Mouse (Mus musculus) forebrain, embryonic 15.5 days (tissue): Measurements from ENCODE around the gene Neurl1b. TPM values are rescaled to one million over a fixed set of nuclear protein-coding genes. Genes with fewer than 3 reads are reported as not detected.

Experiments used
- ATAC-seq: fragments of 200-750 bp; cut with Nextera tagmentation; replicated peaks from 2 replicates; pipeline ENCODE4 v1.8.0; 2017; ENCODE audit warnings: mild to moderate bottlenecking, moderate TSS enrichment, moderate library complexity
- H3K27ac ChIP-seq: fragments of 300-500 bp; sonication (generic); replicated peaks from 2 replicates; pipeline ENCODE4 v1.5.1; 2015; ENCODE audit warnings: mild to moderate bottlenecking, inconsistent platforms
- H3K27me3 ChIP-seq: fragments of 300-500 bp; sonication (generic); 2 replicates; pipeline ENCODE4 v1.6.1; 2015; ENCODE audit warnings: inconsistent platforms
- H3K36me3 ChIP-seq: fragments of 300-500 bp; sonication (generic); 2 replicates; pipeline ENCODE4 v1.6.1; 2015; ENCODE audit warnings: mild to moderate bottlenecking, inconsistent platforms
- H3K4me1 ChIP-seq: fragments of 300-500 bp; sonication (generic); 2 replicates; pipeline ENCODE4 v1.6.1; 2015; ENCODE audit warnings: inconsistent platforms
- H3K4me2 ChIP-seq: fragments of 300-500 bp; sonication (generic); replicated peaks from 2 replicates; pipeline ENCODE4 v1.6.1; 2015; ENCODE audit warnings: mild to moderate bottlenecking, inconsistent platforms
- H3K4me3 ChIP-seq: fragments of 300-500 bp; sonication (generic); 2 replicates; pipeline ENCODE4 v1.5.1; 2015; ENCODE audit warnings: mild to moderate bottlenecking, inconsistent platforms
- H3K9ac ChIP-seq: fragments of 300-500 bp; sonication (generic); replicated peaks from 2 replicates; pipeline ENCODE4 v1.6.1; 2015; ENCODE audit warnings: mild to moderate bottlenecking, inconsistent platforms
- H3K9me3 ChIP-seq: fragments of 300-500 bp; sonication (generic); 2 replicates; pipeline ENCODE4 v1.6.1; 2016; ENCODE audit warnings: inconsistent platforms
- WGBS: fragments of 180-500 bp; shearing (Covaris S2); methylation state at CpG from one replicate; pipeline ENCODE4 v1.1.7; 2015; ENCODE audit warnings: mixed read lengths; 5-methylcytosine and 5-hydroxymethylcytosine counted together
- polyA plus RNA-seq: library from polyadenylated mRNA; unstranded; fragments of >200 nt; fragmentation: Nextera tagmentation; extraction: Ambion mirVana; gene quantifications from 2 replicates; pipeline ENCODE4 v1.2.1, GENCODE M21; 2015

Neurl1b gene
- polyA plus RNA-seq, 1 experiment from 2014 or later = 2.7 TPM

DNA sequence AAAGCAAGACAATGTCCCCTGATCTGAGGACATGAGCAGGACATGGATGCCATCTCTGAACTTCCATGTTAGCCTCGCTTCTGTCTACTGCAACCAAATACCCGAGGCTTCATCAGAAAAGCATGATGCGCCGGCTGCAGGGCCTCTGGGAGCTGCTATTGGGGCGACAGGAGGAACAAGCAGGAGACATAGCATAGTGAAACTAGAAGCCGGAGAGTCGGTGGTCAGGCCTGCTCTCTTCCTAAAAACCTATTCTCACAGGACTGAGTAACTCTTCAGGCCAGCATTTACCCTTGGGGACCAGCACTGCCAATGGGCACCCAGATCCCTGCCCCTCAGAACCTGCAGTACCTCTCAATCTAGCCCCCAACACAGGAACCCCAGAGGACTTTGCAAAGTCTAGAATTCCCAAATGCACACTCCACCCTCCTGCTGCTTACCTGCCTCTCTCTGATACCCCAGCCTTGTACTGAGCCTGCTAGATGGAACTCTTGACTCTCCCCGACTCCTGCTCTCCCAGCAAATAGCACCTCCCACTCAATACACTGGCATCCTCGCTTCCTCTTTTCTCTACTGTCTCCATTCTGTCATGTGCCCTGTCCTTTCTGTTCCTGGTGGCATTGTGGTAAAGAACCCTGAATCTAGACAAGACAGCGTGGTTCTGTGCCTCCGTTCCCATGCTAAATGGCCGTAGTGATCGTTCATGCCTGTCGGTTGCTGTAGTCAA, 22.6 kb downstream of the Neurl1b start:
- 91% methylated on average over 14 of the region's 14 CpGs for WGBS
- H3K36me3 ChIP-seq = peaks cover 8% of the 10 kb centered on the region; the same call in 1 of the 2 replicates
- no peaks in the 10 kb centered on the region for H3K9me3 ChIP-seq
- no peak for ATAC-seq
- no peak overlapping the region for H3K4me3 ChIP-seq
- H3K27me3 ChIP-seq = peaks cover 31% of the 10 kb centered on the region
- no peak overlapping the region for H3K9ac ChIP-seq
- peaks cover 6% of the 10 kb centered on the region; the same call in 1 of the 2 replicates for H3K4me1 ChIP-seq
- H3K4me2 ChIP-seq = no peak overlapping the region
- H3K27ac ChIP-seq = no peak overlapping the region

DNA sequence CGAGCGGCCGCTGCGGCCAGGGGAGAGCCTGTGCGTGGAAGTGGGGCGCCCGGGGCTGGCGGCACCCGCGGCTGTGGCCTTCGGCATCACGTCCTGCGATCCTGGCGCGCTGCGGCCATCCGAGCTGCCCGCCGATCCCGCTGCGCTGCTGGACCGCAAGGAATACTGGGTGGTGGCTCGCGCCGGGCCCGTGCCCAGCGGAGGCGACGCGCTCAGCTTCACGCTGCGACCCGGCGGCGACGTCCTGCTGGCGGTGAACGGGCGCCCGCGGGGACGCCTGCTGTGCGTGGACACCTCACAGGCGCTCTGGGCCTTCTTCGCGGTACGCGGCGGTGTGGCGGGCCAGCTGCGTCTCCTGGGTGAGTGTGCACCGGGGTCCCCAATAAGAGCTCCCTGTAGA, 24.4 kb downstream of the Neurl1b start:
- peak overlapping the region; percentile 14 for H3K9ac ChIP-seq
- no peak for ATAC-seq
- 10% methylated on average over 52 of the region's 52 CpGs for WGBS

DNA sequence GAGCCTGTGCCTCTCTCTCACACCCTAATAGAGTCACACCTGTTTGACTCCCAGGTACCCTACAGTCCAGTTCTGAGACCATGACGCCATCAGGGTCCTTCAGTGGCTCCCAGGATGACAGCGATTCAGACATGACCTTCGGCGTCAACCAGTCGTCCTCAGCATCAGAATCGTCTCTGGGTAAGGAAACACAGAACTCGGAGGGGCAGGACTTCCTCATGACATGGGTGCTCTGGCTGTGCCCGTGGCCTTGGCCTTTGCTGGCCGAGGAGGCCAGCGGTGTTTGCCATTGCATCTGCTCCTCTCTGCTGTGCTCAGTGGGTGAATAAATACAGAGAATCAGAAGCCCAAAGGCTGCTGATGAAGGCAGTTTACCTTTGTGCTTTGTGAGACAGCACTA, 26.4 kb downstream of the Neurl1b start:
- H3K27ac ChIP-seq = no peak overlapping the region
- H3K27me3 ChIP-seq = peaks cover 31% of the 10 kb centered on the region
- no peak overlapping the region for H3K9ac ChIP-seq
- ATAC-seq = no peak
- H3K4me1 ChIP-seq = peaks cover 6% of the 10 kb centered on the region; the same call in 1 of the 2 replicates
- H3K36me3 ChIP-seq = peaks cover 10% of the 10 kb centered on the region
- 92% methylated on average over 10 of the region's 10 CpGs for WGBS
- no peak overlapping the region for H3K4me2 ChIP-seq
- no peaks in the 10 kb centered on the region for H3K9me3 ChIP-seq
- H3K4me3 ChIP-seq = no peak overlapping the region

More for the DNA sequence above, 24.4 kb downstream of the Neurl1b start:
- peak overlapping the region; percentile 43 for H3K4me2 ChIP-seq
- peak overlapping the region; percentile 29 for H3K4me3 ChIP-seq
- H3K4me1 ChIP-seq = peaks cover 6% of the 10 kb centered on the region; the same call in 1 of the 2 replicates
- peaks cover 31% of the 10 kb centered on the region for H3K27me3 ChIP-seq
- no peaks in the 10 kb centered on the region for H3K9me3 ChIP-seq
- H3K36me3 ChIP-seq = peaks cover 10% of the 10 kb centered on the region
- H3K27ac ChIP-seq = no peak overlapping the region

DNA sequence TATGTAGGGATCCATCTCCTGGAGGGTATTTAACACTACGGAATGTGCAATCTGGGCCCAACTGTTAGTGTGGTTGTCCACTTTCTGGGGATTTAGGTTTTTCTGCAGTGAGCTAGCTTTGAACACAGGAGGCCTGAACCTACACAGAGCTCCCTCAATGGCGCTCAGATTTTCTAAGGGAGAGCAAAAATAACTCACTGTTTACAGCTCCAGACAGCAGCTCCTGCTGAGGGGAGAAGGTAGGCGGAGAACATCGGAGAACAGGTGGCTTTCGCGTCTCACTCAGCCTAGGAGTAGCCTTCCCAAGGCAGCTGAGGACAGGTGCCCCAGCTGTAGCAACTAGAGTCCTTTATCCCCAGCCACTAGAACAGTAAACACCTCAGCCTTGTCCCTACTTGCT, 27.6 kb downstream of the Neurl1b start:
- H3K4me1 ChIP-seq = peaks cover 6% of the 10 kb centered on the region; the same call in 1 of the 2 replicates
- no peaks in the 10 kb centered on the region for H3K9me3 ChIP-seq
- H3K4me2 ChIP-seq = no peak overlapping the region
- H3K4me3 ChIP-seq = no peak overlapping the region
- no peak for ATAC-seq
- no peak overlapping the region for H3K9ac ChIP-seq
- H3K27me3 ChIP-seq = peaks cover 31% of the 10 kb centered on the region
- H3K27ac ChIP-seq = no peak overlapping the region
- 85% methylated on average over 6 of the region's 6 CpGs for WGBS
- H3K36me3 ChIP-seq = peaks cover 15% of the 10 kb centered on the region

DNA sequence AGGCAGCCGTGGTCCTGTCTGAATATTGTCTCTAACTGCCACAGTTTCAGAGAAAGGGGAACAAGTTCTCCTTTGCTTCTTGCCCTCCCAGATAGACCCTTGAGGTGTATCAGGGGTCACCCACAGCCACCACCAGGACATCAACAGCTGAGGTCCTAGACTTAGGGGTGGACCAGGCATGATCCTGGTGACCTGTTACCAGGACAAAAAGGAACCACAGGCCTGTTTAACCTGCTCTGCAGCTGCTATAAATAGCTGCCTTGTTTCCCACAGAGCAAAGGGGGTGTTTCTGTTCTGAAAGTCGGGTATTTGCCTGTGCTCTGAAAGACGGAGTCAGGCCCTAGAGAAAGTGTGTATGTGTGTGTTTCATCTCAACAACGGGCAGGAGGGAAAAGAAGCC, 29.2 kb downstream of the Neurl1b start:
- H3K9ac ChIP-seq = no peak overlapping the region
- peaks cover 15% of the 10 kb centered on the region for H3K36me3 ChIP-seq
- H3K27ac ChIP-seq = no peak overlapping the region
- no peaks in the 10 kb centered on the region for H3K9me3 ChIP-seq
- H3K4me1 ChIP-seq = peaks cover 3% of the 10 kb centered on the region; the same call in 1 of the 2 replicates
- peaks cover 15% of the 10 kb centered on the region; the same call in 1 of the 2 replicates for H3K27me3 ChIP-seq
- no peak overlapping the region for H3K4me2 ChIP-seq
- H3K4me3 ChIP-seq = no peak overlapping the region
- WGBS = 71% methylated on average over 4 of the region's 4 CpGs
- no peak for ATAC-seq

DNA sequence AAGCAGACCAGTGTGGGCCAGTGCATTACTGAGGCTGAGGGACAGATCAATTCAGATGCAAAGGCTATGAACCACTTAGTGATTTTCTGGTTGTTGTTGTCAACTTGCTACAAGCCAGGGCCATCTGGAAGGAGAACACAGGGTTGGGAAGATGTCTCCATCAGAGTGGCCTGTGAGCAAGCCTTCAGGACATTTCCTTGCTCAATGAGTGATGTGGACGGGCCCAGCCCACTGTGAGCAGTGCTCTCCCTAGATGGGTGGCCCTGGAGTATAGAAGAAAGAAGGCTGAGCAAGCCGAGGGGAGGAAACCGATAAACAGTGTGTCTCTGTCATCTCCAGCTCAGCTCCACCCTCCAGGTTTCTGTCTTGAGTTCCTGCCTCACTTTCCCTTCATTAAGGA, 34.8 kb downstream of the Neurl1b start:
- Histone ChIP-seq H3K36me3 (peaks cover 4% of the 10 kb centered on the region; the same call in 1 of the 2 replicates), H3K4me2 (no peak overlapping the region), H3K4me1 (no peaks in the 10 kb centered on the region), H3K27ac (no peak overlapping the region), H3K4me3 (no peak overlapping the region), H3K9ac (no peak overlapping the region), H3K9me3 (no peaks in the 10 kb centered on the region), H3K27me3 (no peaks in the 10 kb centered on the region)
- WGBS = 62% methylated on average over 3 of the region's 3 CpGs
- ATAC-seq = no peak

DNA sequence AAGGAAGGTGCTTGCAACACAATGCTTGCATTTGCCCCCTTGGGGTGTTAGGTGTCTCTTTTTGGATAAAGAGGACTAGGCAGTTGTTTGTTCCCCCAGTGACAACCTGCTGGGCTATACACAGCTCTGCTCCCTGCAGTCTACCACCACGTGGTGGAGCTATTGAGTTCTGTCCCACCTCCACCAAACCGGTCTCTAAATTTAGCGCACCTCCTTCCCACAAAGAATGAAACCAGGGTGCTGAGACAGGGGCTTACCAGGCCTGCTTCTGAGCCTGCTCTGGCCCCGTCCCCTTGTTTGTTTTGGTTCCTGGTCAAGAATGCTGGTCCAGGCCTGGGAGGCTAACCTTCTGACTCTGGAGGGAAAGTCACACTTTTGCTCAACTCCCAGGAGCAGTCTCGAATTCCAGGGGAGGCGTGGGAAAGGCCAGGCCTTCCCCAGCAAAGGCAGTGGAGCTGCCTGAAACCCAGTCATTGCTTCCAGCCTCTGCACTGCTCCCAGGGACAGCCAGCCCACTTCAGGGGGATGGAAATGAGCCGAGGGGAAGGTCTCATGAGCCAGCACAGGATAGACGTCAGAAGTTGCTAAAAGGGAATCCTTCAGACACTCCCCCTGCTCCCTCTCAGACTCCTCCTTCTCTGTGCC, 37.1 kb downstream of the Neurl1b start:
- H3K4me3 ChIP-seq = no peak overlapping the region
- WGBS = 35% methylated on average over 8 of the region's 8 CpGs
- H3K9me3 ChIP-seq = no peaks in the 10 kb centered on the region
- no peak overlapping the region for H3K27ac ChIP-seq
- no peak for ATAC-seq
- peaks cover 1% of the 10 kb centered on the region; the same call in 1 of the 2 replicates for H3K36me3 ChIP-seq
- no peak overlapping the region for H3K9ac ChIP-seq
- no peak overlapping the region for H3K4me2 ChIP-seq
- no peaks in the 10 kb centered on the region for H3K4me1 ChIP-seq
- no peaks in the 10 kb centered on the region for H3K27me3 ChIP-seq

DNA sequence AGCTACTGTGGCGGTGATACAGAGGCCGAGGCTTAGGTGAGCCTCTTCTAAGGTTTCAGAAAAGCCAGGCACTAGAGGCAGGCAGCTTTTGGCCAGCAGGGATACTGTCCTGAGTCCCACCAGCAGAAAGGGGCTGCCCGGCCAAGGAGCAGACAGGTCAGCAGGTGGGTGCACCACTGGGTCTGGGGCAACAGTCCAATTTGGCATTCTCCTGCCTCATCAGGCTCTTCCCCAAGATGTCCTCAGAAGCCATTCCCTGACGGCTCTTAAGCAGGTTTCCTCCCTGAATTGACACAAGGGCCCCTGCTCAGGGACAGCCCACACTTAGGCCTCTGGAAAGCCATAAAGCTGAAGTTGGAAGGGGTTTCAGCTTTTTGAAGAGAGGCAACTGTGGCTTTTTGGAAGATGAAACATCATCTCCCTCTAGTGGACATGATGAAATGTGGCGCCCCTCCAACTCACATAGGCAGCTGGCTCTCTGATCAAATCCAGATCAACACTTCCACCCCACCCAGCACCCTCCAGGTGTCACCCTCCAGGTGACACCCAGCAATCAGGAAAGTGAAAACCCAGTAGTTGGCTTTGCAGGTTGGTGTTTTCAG, 37.8 kb downstream of the Neurl1b start:
- no peak for ATAC-seq
- Histone ChIP-seq H3K27me3 (no peaks in the 10 kb centered on the region), H3K27ac (no peak overlapping the region), H3K9me3 (no peaks in the 10 kb centered on the region), H3K36me3 (no peaks in the 10 kb centered on the region), H3K4me3 (no peak overlapping the region), H3K4me1 (no peaks in the 10 kb centered on the region), H3K4me2 (no peak overlapping the region), H3K9ac (no peak overlapping the region)
- 61% methylated on average over 5 of the region's 5 CpGs for WGBS

DNA sequence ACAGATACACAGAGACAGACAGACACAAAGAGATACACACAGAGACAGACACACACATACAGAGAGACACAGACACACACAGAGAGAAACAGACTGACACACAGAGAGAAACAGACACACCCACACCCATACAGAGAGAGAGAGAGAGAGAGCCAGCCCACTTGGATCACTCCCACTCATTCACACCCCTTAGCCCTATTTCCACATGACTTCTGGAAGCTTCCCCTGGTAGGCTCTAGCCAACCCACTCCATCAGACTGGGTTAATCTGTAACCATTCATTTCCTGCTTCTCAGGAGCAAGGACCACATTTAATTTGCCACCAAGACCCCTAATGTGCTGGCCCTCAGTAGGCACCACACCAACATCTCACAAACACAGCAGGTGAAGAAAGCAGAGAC, 42.9 kb downstream of the Neurl1b start:
- no peak overlapping the region for H3K4me2 ChIP-seq
- no peak for ATAC-seq
- no peaks in the 10 kb centered on the region for H3K4me1 ChIP-seq
- H3K9me3 ChIP-seq = no peaks in the 10 kb centered on the region
- no peak overlapping the region for H3K4me3 ChIP-seq
- H3K9ac ChIP-seq = no peak overlapping the region
- no peaks in the 10 kb centered on the region for H3K36me3 ChIP-seq
- no peak overlapping the region for H3K27ac ChIP-seq
- H3K27me3 ChIP-seq = no peaks in the 10 kb centered on the region

DNA sequence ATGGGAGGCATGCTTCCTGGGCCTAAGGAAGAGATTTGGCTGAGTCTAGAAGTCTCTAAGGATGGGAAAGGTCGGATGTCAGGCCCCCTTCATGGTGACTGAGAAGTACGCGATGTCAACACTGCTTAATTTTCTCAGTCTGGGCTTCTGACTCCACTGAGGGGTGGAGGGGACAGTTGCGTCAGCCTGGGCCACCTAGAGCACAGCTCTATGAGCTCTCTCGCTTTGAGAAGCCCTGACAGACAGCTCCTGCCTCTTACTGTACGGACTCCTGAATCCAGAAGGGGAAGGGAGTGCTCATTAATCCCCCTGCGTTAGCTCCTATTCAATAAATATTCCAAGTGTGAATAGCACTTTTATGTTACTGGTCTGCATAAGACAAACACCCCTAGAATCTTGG, 43.4 kb downstream of the Neurl1b start:
- Histone ChIP-seq H3K4me3 (no peak overlapping the region), H3K4me2 (no peak overlapping the region), H3K27ac (no peak overlapping the region), H3K36me3 (no peaks in the 10 kb centered on the region), H3K4me1 (no peaks in the 10 kb centered on the region), H3K27me3 (no peaks in the 10 kb centered on the region), H3K9ac (no peak overlapping the region), H3K9me3 (no peaks in the 10 kb centered on the region)
- 54% methylated on average over 7 of the region's 7 CpGs for WGBS
- no peak for ATAC-seq

DNA sequence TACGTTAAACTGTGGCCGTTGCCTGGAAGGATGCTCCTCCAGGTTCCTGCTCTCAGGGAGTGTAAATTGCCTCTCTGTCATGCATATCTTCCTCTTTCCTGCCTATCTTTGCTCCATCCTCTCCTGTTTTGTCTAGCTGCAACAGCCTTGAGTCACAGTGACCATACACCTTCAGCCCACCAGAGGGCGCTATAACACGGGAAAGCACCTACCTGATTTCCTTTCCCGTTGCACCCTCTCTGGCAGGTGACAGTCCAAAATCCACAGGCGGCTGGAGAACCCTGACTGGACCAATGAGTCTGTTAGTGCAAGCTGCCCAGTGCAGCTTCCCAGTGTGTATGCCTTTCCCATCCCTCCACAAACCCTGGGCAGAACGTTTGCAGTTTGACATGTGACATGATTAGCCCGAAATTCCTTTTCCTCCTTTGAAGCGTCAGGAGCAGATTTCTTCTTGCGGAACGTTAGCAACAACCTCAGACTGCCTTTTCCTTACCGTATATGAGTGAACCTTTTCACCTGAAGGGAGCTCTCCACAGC, 48.1 kb downstream of the Neurl1b start:
- Histone ChIP-seq H3K9me3 (no peaks in the 10 kb centered on the region), H3K27ac (no peak overlapping the region), H3K4me3 (no peak overlapping the region), H3K4me2 (no peak overlapping the region), H3K9ac (no peak overlapping the region; the same call in 1 of the 2 replicates), H3K4me1 (peaks cover 4% of the 10 kb centered on the region; the same call in 1 of the 2 replicates), H3K36me3 (no peaks in the 10 kb centered on the region), H3K27me3 (no peaks in the 10 kb centered on the region)
- WGBS = 31% methylated on average over 12 of the region's 12 CpGs
- ATAC-seq = no peak

DNA sequence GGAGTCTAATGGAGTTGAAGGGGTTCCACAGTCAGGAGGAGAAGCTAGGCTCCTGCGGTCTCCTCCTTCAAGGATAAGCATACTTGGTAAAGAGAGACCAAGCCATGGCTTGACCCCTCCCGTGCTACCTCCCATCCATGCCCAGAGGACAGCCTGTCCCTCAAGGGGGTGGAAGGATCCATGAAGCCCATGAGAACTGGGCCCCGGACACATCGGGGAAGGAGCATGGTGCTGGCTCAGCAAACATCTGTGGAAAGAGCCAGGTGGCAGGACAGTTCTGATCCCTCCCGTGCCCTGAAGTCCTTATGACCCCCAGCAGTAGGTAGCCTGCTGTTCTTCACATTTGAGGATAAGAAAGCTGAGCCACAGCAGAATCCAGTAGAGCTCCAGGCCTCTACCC, 48.8 kb downstream of the Neurl1b start:
- WGBS = 89% methylated on average over 5 of the region's 5 CpGs
- ATAC-seq = no peak
- peaks cover 4% of the 10 kb centered on the region; the same call in 1 of the 2 replicates for H3K4me1 ChIP-seq
- no peak overlapping the region for H3K4me3 ChIP-seq
- H3K4me2 ChIP-seq = no peak overlapping the region
- H3K27me3 ChIP-seq = no peaks in the 10 kb centered on the region
- no peak overlapping the region for H3K27ac ChIP-seq
- H3K9me3 ChIP-seq = no peaks in the 10 kb centered on the region
- no peaks in the 10 kb centered on the region for H3K36me3 ChIP-seq
- no peak overlapping the region for H3K9ac ChIP-seq
